Mouse (Mus musculus): Measurements from ENCODE around the gene Tmprss2. TPM values are rescaled to one million over a fixed set of nuclear protein-coding genes. Genes with fewer than 3 reads are reported as not detected.

Gene Tmprss2
- polyA plus RNA-seq (2015; fragmentation: Nextera tagmentation; extraction: Ambion mirVana) = 18.3 and 22.1 TPM in 2 replicates

DNA sequence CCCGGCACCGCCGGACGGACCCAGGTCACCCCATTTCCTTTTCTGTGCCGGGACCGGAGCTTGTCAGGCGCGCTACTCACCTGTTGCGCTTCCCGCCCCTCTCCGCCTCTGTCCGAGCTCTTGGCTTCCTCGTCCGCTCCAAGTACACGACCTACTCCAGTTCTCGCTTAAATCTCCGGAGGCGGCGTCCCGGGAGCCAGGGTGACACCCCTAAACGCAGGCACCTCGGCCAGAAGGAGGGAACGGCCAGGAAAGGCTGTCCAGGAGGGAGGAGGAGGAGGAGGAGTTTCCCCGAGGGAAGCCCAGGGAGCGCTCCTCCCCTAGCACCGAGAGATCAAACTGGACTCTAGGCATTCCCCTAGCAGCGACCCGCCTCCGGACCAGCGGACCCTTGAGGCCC is at the start of gene Tmprss2:
Tmprss2 (minus strand) TSS at position 257 of the 400 bp plus-strand sequence.
- Histone ChIP-seq H3K4me2 (replicated peaks; ENCODE audit: low read depth) (peak within 1 kb of the TSS; percentile 82), H3K36me3 (ENCODE audit: control insufficient read depth, insufficient read depth) (no peaks in the 10 kb centered on the region), H3K27ac (ENCODE audit: low read depth, low read length) (peak within 1 kb of the TSS; percentile 50; the same call in 1 of the 2 replicates), H3K4me3 (ENCODE audit: low read depth, low read length) (peak within 1 kb of the TSS; percentile 52), H3K9me3 (ENCODE audit: control insufficient read depth) (no peaks in the 10 kb centered on the region), H3K27me3 (replicated peaks; ENCODE audit: control insufficient read depth, insufficient read depth, low read length) (peaks cover 47% of the 10 kb centered on the region), H3K9ac (ENCODE audit: low read depth, low read length) (peak within 1 kb of the TSS; percentile 58), H3K4me1 (replicated peaks; ENCODE audit: control insufficient read depth, insufficient read depth, low read length) (peaks cover 8% of the 10 kb centered on the region; the same call in 1 of the 2 replicates)
- under 1% methylated on average over 30 of the region's 30 CpGs for WGBS
- peak; percentile 57 for ATAC-seq
- no peak for TF ChIP-seq CTCF (IDR thresholded peaks at IDR 0.05; ENCODE audit: low read depth)

DNA sequence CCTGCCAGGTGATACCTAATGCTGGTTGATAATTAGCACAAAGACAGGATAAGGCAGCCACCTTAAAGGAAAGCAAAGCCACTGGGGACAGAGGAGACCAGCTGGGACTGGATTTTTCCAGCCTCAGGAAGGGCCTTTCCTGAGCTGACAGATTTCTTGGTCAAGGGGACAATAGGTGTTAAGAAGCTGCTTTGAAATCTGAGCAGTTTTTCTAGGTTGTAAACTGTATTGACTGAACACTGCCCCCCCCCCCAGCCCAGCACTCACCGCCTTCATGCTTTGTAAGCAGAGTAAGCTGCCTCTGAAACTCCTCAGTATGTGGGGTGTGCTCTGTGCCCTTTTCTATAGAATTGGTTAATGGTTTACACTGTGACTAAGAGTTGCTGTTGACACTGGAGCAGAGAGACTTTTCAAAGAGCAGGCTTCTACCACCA is 48.2 kb upstream of the Tmprss2 start:
- WGBS = 4% methylated on average over 1 of the region's 1 CpGs
- peak; percentile 97 for ATAC-seq

DNA sequence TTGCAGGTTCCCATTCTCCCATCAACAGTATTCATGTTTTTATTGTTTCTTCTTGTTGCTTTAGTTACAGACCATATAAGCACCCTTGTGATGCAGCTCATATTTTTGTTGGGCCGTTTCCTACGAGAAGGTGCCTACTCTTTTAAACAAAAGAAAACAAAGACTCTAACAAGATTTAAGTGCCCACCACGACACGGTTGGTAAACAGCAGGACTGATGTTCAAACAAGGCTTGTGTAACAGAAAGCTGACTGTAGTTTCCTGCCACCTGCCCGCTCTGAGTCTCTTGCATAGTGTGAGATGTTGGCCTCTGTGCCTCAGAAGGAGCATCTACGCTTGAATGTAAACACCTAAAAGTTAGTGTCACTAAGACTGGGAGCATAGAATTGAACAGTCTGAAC is 47.5 kb upstream of the Tmprss2 start:
- 29% methylated on average over 6 of the region's 6 CpGs for WGBS
- no peak overlapping the region for H3K4me2 ChIP-seq (replicated peaks; ENCODE audit: low read depth)
- no peak for ATAC-seq

More for the DNA sequence above, 48.2 kb upstream of the Tmprss2 start:
- peaks cover 3% of the 10 kb centered on the region; the same call in 1 of the 2 replicates for H3K4me1 ChIP-seq (replicated peaks; ENCODE audit: control insufficient read depth, insufficient read depth, low read length)
- no peak overlapping the region for H3K4me3 ChIP-seq (ENCODE audit: low read depth, low read length)
- H3K4me2 ChIP-seq (replicated peaks; ENCODE audit: low read depth) = no peak overlapping the region
- H3K27me3 ChIP-seq (replicated peaks; ENCODE audit: control insufficient read depth, insufficient read depth, low read length) = no peaks in the 10 kb centered on the region
- no peaks in the 10 kb centered on the region for H3K36me3 ChIP-seq (ENCODE audit: control insufficient read depth, insufficient read depth)
- H3K9ac ChIP-seq (ENCODE audit: low read depth, low read length) = no peak overlapping the region
- no peak for TF ChIP-seq CTCF (IDR thresholded peaks at IDR 0.05; ENCODE audit: low read depth)
- peak overlapping the region; percentile 57; the same call in 1 of the 2 replicates for H3K27ac ChIP-seq (ENCODE audit: low read depth, low read length)
- H3K9me3 ChIP-seq (ENCODE audit: control insufficient read depth) = no peaks in the 10 kb centered on the region

DNA sequence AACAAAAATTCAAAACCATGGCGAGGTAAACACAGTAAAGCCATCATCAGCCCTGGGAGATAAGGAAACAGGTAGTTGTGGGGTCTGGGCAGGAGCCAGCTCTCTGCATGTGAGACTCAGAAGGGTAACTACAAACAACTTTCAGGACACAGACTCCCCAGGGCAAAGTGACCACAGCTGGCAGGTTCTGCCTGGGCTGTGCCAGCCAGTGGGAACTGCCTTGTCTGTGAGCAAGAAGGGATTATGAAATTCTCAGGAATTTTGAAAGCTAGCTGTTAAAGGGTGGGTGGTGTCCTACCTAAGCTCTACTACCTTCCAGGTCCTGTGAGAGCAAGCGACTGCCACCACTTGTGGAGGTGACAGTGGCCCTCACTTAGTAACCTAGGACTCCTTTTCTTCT is 44.8 kb upstream of the Tmprss2 start:
- 41% methylated on average over 2 of the region's 2 CpGs for WGBS
- Histone ChIP-seq H3K9me3 (ENCODE audit: control insufficient read depth) (no peaks in the 10 kb centered on the region), H3K4me2 (replicated peaks; ENCODE audit: low read depth) (no peak overlapping the region), H3K4me3 (ENCODE audit: low read depth, low read length) (no peak overlapping the region), H3K9ac (ENCODE audit: low read depth, low read length) (no peak overlapping the region), H3K36me3 (ENCODE audit: control insufficient read depth, insufficient read depth) (no peaks in the 10 kb centered on the region), H3K27ac (ENCODE audit: low read depth, low read length) (no peak overlapping the region), H3K4me1 (replicated peaks; ENCODE audit: control insufficient read depth, insufficient read depth, low read length) (no peaks in the 10 kb centered on the region), H3K27me3 (replicated peaks; ENCODE audit: control insufficient read depth, insufficient read depth, low read length) (no peaks in the 10 kb centered on the region)
- no peak for ATAC-seq
- no peak for TF ChIP-seq CTCF (IDR thresholded peaks at IDR 0.05; ENCODE audit: low read depth)

More for the DNA sequence above, 47.5 kb upstream of the Tmprss2 start:
- Histone ChIP-seq H3K27me3 (replicated peaks; ENCODE audit: control insufficient read depth, insufficient read depth, low read length) (no peaks in the 10 kb centered on the region), H3K27ac (ENCODE audit: low read depth, low read length) (no peak overlapping the region), H3K9ac (ENCODE audit: low read depth, low read length) (no peak overlapping the region), H3K4me1 (replicated peaks; ENCODE audit: control insufficient read depth, insufficient read depth, low read length) (peaks cover 3% of the 10 kb centered on the region; the same call in 1 of the 2 replicates), H3K4me3 (ENCODE audit: low read depth, low read length) (no peak overlapping the region), H3K9me3 (ENCODE audit: control insufficient read depth) (no peaks in the 10 kb centered on the region), H3K36me3 (ENCODE audit: control insufficient read depth, insufficient read depth) (no peaks in the 10 kb centered on the region)
- TF ChIP-seq CTCF (IDR thresholded peaks at IDR 0.05; ENCODE audit: low read depth) = no peak

DNA sequence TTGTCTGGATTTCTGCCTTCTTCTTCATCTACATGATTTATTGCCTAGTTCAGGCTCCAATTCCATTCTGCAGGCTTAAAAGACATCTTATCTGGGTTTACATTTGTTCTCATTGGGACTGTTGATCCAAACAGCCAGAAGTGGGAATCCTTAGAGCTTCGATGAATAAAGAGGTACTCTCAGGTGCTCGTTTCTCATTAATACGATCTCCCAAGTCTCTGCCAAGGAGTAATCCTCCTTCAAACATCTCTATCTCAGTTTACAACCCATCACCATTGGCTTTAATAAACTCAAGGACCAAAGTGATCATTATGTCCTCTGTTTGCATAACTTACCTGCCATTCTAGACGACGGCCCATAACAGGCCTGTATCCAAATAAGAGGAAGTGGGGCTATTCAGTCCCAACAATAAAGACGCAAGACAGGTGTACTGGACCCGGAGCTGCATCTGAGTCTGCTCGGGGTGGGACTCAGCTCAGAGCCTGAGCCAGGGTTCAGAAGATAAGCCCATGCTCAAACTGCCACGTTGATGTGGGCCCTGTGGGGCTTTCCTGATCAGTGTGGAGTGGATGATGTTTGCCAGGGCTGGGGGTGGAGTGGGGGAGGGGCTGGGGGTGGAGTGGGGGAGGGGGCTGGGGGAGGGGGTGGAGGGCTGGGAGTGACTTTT is 38.7 kb upstream of the Tmprss2 start:
- Histone ChIP-seq H3K4me3 (ENCODE audit: low read depth, low read length) (no peak overlapping the region), H3K4me2 (replicated peaks; ENCODE audit: low read depth) (no peak overlapping the region), H3K4me1 (replicated peaks; ENCODE audit: control insufficient read depth, insufficient read depth, low read length) (0 out of 2 replicates have a peak, but pooled peaks cover 4% of the 10 kb centered on the region), H3K27ac (ENCODE audit: low read depth, low read length) (no peak overlapping the region), H3K36me3 (ENCODE audit: control insufficient read depth, insufficient read depth) (no peaks in the 10 kb centered on the region), H3K27me3 (replicated peaks; ENCODE audit: control insufficient read depth, insufficient read depth, low read length) (no peaks in the 10 kb centered on the region), H3K9me3 (ENCODE audit: control insufficient read depth) (no peaks in the 10 kb centered on the region), H3K9ac (ENCODE audit: low read depth, low read length) (no peak overlapping the region)
- WGBS = 29% methylated on average over 9 of the region's 9 CpGs
- ATAC-seq = peak; percentile 39; the same call in 1 of the 2 replicates
- no peak for TF ChIP-seq CTCF (IDR thresholded peaks at IDR 0.05; ENCODE audit: low read depth)

DNA sequence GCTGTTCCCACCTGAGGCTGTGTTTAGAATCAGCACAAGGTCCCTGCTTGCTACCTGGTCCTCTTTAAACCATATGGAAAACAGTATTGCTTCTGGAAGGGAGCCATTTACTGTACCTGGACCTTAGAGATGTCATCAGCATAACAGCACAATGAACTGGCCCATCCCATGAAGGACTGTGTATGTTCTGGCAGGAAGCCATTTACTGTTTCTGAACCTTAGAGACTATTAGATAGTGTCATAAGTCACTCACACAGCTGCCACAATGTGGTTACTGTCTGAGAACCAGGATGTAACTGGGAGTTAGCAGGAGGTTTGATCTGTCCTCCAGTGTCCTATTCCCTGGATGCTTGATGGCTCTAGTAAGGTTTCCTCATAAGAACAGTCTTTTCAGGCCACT is 33.7 kb upstream of the Tmprss2 start:
- Histone ChIP-seq H3K4me3 (ENCODE audit: low read depth, low read length) (no peak overlapping the region), H3K9ac (ENCODE audit: low read depth, low read length) (no peak overlapping the region), H3K27ac (ENCODE audit: low read depth, low read length) (peak overlapping the region; percentile 22; the same call in 1 of the 2 replicates), H3K27me3 (replicated peaks; ENCODE audit: control insufficient read depth, insufficient read depth, low read length) (no peaks in the 10 kb centered on the region), H3K9me3 (ENCODE audit: control insufficient read depth) (no peaks in the 10 kb centered on the region), H3K36me3 (ENCODE audit: control insufficient read depth, insufficient read depth) (no peaks in the 10 kb centered on the region), H3K4me2 (replicated peaks; ENCODE audit: low read depth) (no peak overlapping the region), H3K4me1 (replicated peaks; ENCODE audit: control insufficient read depth, insufficient read depth, low read length) (0 out of 2 replicates have a peak, but pooled peaks cover 8% of the 10 kb centered on the region)
- no peak for TF ChIP-seq CTCF (IDR thresholded peaks at IDR 0.05; ENCODE audit: low read depth)
- peak; percentile 82 for ATAC-seq

All from intestine, postnatal 0 days (tissue).